Mouse (Mus musculus) MEL (cell line): ENCODE data around the gene Mt2. TPM values are rescaled to one million over a fixed set of nuclear protein-coding genes. Genes with fewer than 3 reads are reported as not detected.

Source experiments
- DNase-seq: peaks from one replicate; pipeline ENCODE4 v3.0.0; 2011; ENCODE audit warnings: low read depth, low spot score
- H3K27ac ChIP-seq: 2 replicates; pipeline ENCODE4 v1.5.1; 2012; ENCODE audit warnings: low read depth, mild to moderate bottlenecking, control low read depth, low read length, moderate library complexity; ENCODE audit not compliant: control insufficient read depth
- H3K27me3 ChIP-seq, 2 experiments: fragments of 150-350 bp in 1 of 2; sonication (generic) in 1 of 2; 2 replicates each; pipeline ENCODE4 v1.6.1; 2012; ENCODE audit warnings: low read length in 2 of 2, mild to moderate bottlenecking in 2 of 2, improper control_type of control experiment in 1 of 2, moderate library complexity in 1 of 2; ENCODE audit not compliant: insufficient read depth in 2 of 2, control insufficient read depth in 1 of 2
- H3K36me3 ChIP-seq, 2 experiments: 2 replicates each; pipeline ENCODE4 v1.6.1; 2012 to 2014; ENCODE audit warnings: low read length in 2 of 2, improper control_type of control experiment in 1 of 2, inconsistent platforms in 1 of 2, mild to moderate bottlenecking in 1 of 2; ENCODE audit not compliant: insufficient read depth in 2 of 2, control insufficient read depth in 1 of 2
- H3K4me1 ChIP-seq, 2 experiments: fragments of 150-350 bp in 1 of 2; sonication (generic) in 1 of 2; 2 replicates each; pipeline ENCODE4 v1.6.1; 2012; ENCODE audit warnings: low read length in 2 of 2, improper control_type of control experiment in 1 of 2, mild to moderate bottlenecking in 1 of 2; ENCODE audit not compliant: insufficient read depth in 2 of 2, control insufficient read depth in 1 of 2
- H3K4me3 ChIP-seq, 2 experiments: fragments of 150-350 bp in 1 of 2; sonication (generic) in 1 of 2; 2 replicates each; pipeline ENCODE4 v1.5.1; 2012; ENCODE audit warnings: low read depth in 2 of 2, low read length in 2 of 2, mild to moderate bottlenecking in 2 of 2, moderate library complexity in 2 of 2, control low read depth in 1 of 2, improper control_type of control experiment in 1 of 2; ENCODE audit not compliant: control insufficient read depth in 1 of 2, insufficient read depth in 1 of 2
- H3K79me2 ChIP-seq: 2 replicates; pipeline ENCODE4 v1.6.1; 2012; ENCODE audit warnings: mild to moderate bottlenecking, low read length, moderate library complexity; ENCODE audit not compliant: control insufficient read depth, poor library complexity, insufficient read depth
- H3K9ac ChIP-seq: 2 replicates; pipeline ENCODE4 v1.6.1; 2012; ENCODE audit warnings: low read depth, mild to moderate bottlenecking, control low read depth, low read length, moderate library complexity; ENCODE audit not compliant: control insufficient read depth, poor library complexity, severe bottlenecking
- H3K9me3 ChIP-seq: fragments of 150-350 bp; sonication (generic); replicated peaks from 2 replicates; pipeline ENCODE4 v1.6.1; 2012; ENCODE audit warnings: mild to moderate bottlenecking, low read length, improper control_type of control experiment, moderate library complexity; ENCODE audit not compliant: insufficient read depth
- BHLHE40 ChIP-seq: IDR thresholded peaks from 2 replicates; pipeline ENCODE4 v1.6.1; 2012; ENCODE audit warnings: low read depth, mild to moderate bottlenecking, inconsistent platforms, low read length, improper control_type of control experiment, borderline replicate concordance
- E2F4 ChIP-seq: IDR thresholded peaks from 2 replicates; pipeline ENCODE4 v1.6.1; 2011; ENCODE audit warnings: low read depth, low read length, improper control_type of control experiment, borderline replicate concordance
- ELF1 ChIP-seq: IDR thresholded peaks from 2 replicates; pipeline ENCODE4 v1.6.1; 2014; ENCODE audit warnings: low read depth, mild to moderate bottlenecking, inconsistent platforms, low read length, improper control_type of control experiment, moderate library complexity
- EP300 ChIP-seq, 2 experiments: IDR thresholded peaks; 2 replicates each; pipeline ENCODE4 v1.6.1; 2011; ENCODE audit warnings: improper control_type of control experiment in 2 of 2, low read length in 2 of 2, low read depth in 1 of 2, mild to moderate bottlenecking in 1 of 2
- GABPA ChIP-seq: IDR thresholded peaks from 2 replicates; pipeline ENCODE4 v1.6.1; 2012; ENCODE audit warnings: low read depth, mild to moderate bottlenecking, inconsistent platforms, low read length, improper control_type of control experiment, moderate library complexity
- GATA1 ChIP-seq: IDR thresholded peaks from 2 replicates; pipeline ENCODE4 v1.6.1; 2011; ENCODE audit warnings: low read depth, low read length, improper control_type of control experiment
- HCFC1 ChIP-seq: IDR thresholded peaks from 2 replicates; pipeline ENCODE4 v1.6.1; 2012; ENCODE audit warnings: low read depth, mild to moderate bottlenecking, inconsistent platforms, low read length, improper control_type of control experiment, moderate library complexity
- JUND ChIP-seq: IDR thresholded peaks from 2 replicates; pipeline ENCODE4 v1.6.1; 2011; ENCODE audit warnings: low read depth, mild to moderate bottlenecking, improper control_type of control experiment, low read length
- KAT2A ChIP-seq: conservative IDR thresholded peaks from 2 replicates; pipeline ENCODE4 v1.6.1; 2012; ENCODE audit warnings: low read depth, low read length, improper control_type of control experiment, inconsistent platforms
- MAFK ChIP-seq: IDR thresholded peaks from 2 replicates; pipeline ENCODE4 v1.6.1; 2011; ENCODE audit warnings: low read depth, mild to moderate bottlenecking, low read length, improper control_type of control experiment, borderline replicate concordance
- MAX ChIP-seq: IDR thresholded peaks from 2 replicates; pipeline ENCODE4 v1.6.1; 2011; ENCODE audit warnings: low read length, improper control_type of control experiment
- MAZ ChIP-seq: IDR thresholded peaks from 2 replicates; pipeline ENCODE4 v1.6.1; 2012; ENCODE audit warnings: low read depth, mild to moderate bottlenecking, inconsistent platforms, low read length, improper control_type of control experiment
- MYC ChIP-seq: IDR thresholded peaks from 2 replicates; pipeline ENCODE4 v1.6.1; 2011; ENCODE audit warnings: low read depth, mild to moderate bottlenecking, low read length, improper control_type of control experiment, moderate library complexity
- NELFE ChIP-seq: IDR thresholded peaks from 2 replicates; pipeline ENCODE4 v1.6.1; 2011; ENCODE audit warnings: low read depth, low read length, improper control_type of control experiment
- NRF1 ChIP-seq: IDR thresholded peaks from 2 replicates; pipeline ENCODE4 v1.6.1; 2014; ENCODE audit warnings: low read depth, mild to moderate bottlenecking, inconsistent platforms, low read length, improper control_type of control experiment, moderate library complexity; ENCODE audit not compliant: poor library complexity, insufficient read depth, severe bottlenecking
- POLR2A ChIP-seq, 2 experiments: IDR thresholded peaks; 2 replicates each; pipeline ENCODE4 v1.6.1; 2011 to 2012; ENCODE audit warnings: low read length in 2 of 2, mild to moderate bottlenecking in 2 of 2, control low read depth in 1 of 2, improper control_type of control experiment in 1 of 2, low read depth in 1 of 2, moderate library complexity in 1 of 2; ENCODE audit not compliant: control insufficient read depth in 1 of 2, insufficient read depth in 1 of 2, poor library complexity in 1 of 2
- POLR2AphosphoS2 ChIP-seq: IDR thresholded peaks from 2 replicates; pipeline ENCODE4 v1.6.1; 2011; ENCODE audit warnings: low read length, improper control_type of control experiment
- POLR2AphosphoS5 ChIP-seq: IDR thresholded peaks from 2 replicates; pipeline ENCODE4 v1.6.1; 2012; ENCODE audit warnings: low read depth, borderline replicate concordance, mild to moderate bottlenecking, inconsistent platforms, low read length, moderate library complexity, mixed read lengths
- RAD21 ChIP-seq: IDR thresholded peaks from 2 replicates; pipeline ENCODE4 v1.6.1; 2011; ENCODE audit warnings: mild to moderate bottlenecking, low read depth, low read length, improper control_type of control experiment
- RCOR1 ChIP-seq: IDR thresholded peaks from 2 replicates; pipeline ENCODE4 v1.6.1; 2012; ENCODE audit warnings: low read depth, mild to moderate bottlenecking, inconsistent platforms, low read length, improper control_type of control experiment
- SIN3A ChIP-seq: IDR thresholded peaks from 2 replicates; pipeline ENCODE4 v1.6.1; 2012; ENCODE audit warnings: low read length, improper control_type of control experiment, inconsistent platforms
- SMC3 ChIP-seq: IDR thresholded peaks from 2 replicates; pipeline ENCODE4 v1.6.1; 2011; ENCODE audit warnings: low read depth, low read length, improper control_type of control experiment
- TAL1 ChIP-seq: IDR thresholded peaks from 2 replicates; pipeline ENCODE4 v1.6.1; 2012; ENCODE audit warnings: mild to moderate bottlenecking, inconsistent platforms, low read length, moderate library complexity, mixed read lengths
- TBP ChIP-seq: IDR thresholded peaks from 2 replicates; pipeline ENCODE4 v1.8.0; 2011; ENCODE audit warnings: low read depth, low read length, improper control_type of control experiment
- USF1 ChIP-seq: IDR thresholded peaks from 2 replicates; pipeline ENCODE4 v1.6.1; 2014; ENCODE audit warnings: low read depth, mild to moderate bottlenecking, inconsistent platforms, low read length, improper control_type of control experiment, moderate library complexity
- ZC3H11A ChIP-seq: IDR thresholded peaks from 2 replicates; pipeline ENCODE4 v1.6.1; 2012; ENCODE audit warnings: low read depth, mild to moderate bottlenecking, inconsistent platforms, low read length, improper control_type of control experiment
- ZKSCAN1 ChIP-seq: IDR thresholded peaks from 2 replicates; pipeline ENCODE4 v1.6.1; 2012; ENCODE audit warnings: low read depth, mild to moderate bottlenecking, inconsistent platforms, low read length, improper control_type of control experiment, moderate library complexity
- ZMIZ1 ChIP-seq: IDR thresholded peaks from 2 replicates; pipeline ENCODE4 v1.6.1; 2012; ENCODE audit warnings: low read depth, mild to moderate bottlenecking, inconsistent platforms, low read length, improper control_type of control experiment, moderate library complexity
- ZNF384 ChIP-seq: IDR thresholded peaks from 2 replicates; pipeline ENCODE4 v1.6.1; 2012; ENCODE audit warnings: low read depth, mild to moderate bottlenecking, inconsistent platforms, low read length, improper control_type of control experiment
- polyA plus RNA-seq, 2 experiments: library from polyadenylated mRNA; stranded (reverse) in 1 of 2; unstranded in 1 of 2; fragments of >175 nt in 1 of 2; fragments of >200 nt in 1 of 2; gene quantifications; 2 replicates each; pipeline versions ENCODE4 v1.2.1 to v1.2.4; 2012; ENCODE audit warnings: low replicate concordance in 2 of 2, low read depth in 1 of 2; ENCODE audit not compliant: insufficient read length in 2 of 2, insufficient read depth in 1 of 2, missing spikeins in 1 of 2
- total RNA-seq: library from RNA; depleted of rRNA; stranded (reverse); fragments of 300-350 nt; gene quantifications from 2 replicates; pipeline ENCODE4 v1.2.3, GENCODE M21; 2012

Gene Mt2
- total and polyA plus RNA-seq, 3 experiments: 469 to 2,013 TPM; not detected in 1

DNA sequence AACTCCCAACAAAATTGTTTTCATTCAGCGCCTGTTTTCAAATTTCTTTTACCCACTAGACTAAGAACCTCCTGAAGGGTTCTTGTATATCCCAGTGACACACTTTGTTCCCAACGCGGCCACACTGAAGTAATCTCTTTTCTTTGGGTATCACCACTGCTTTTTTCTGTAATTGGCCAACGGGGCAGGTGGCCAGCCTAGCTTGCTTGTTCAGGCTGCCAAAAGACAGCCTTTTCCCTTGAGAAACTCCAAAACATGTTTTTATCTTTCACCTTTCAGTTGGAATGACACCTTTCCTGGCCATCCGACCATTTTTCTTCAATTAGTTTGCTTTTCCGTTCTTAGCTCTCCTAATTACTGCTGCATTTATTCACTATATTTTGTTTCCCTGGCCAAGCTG is 41.4 kb downstream of the Mt2 start:
- no peak for DNase-seq
- Histone ChIP-seq H3K9ac (peak overlapping the region; percentile 74), H3K9me3 (no peaks in the 10 kb centered on the region), H3K4me3 (peak overlapping the region; percentile 68 to 70), H3K27me3 (peaks cover 3 to 4% of the 10 kb centered on the region in 2 experiments; a peak in 3 of 4 replicates), H3K79me2 (peaks cover 28% of the 10 kb centered on the region), H3K4me1 (peaks cover 0 to 15% of the 10 kb centered on the region in 2 experiments; a peak in 2 of 4 replicates), H3K36me3 (peaks cover 0 to 12% of the 10 kb centered on the region in 2 experiments; a peak in 2 of 4 replicates), H3K27ac (no peak overlapping the region)
- TF ChIP-seq RAD21: no peak
- TF ChIP-seq ZKSCAN1: no peak
- TF ChIP-seq POLR2AphosphoS5: no peak
- TF ChIP-seq TBP: no peak
- no peak for TF ChIP-seq GABPA
- TF ChIP-seq RCOR1: no peak
- TF ChIP-seq NRF1: no peak
- TF ChIP-seq NELFE: no peak
- TF ChIP-seq ZC3H11A: no peak
- TF ChIP-seq GATA1: no peak
- no peak for TF ChIP-seq POLR2AphosphoS2
- no peak for TF ChIP-seq MAFK
- TF ChIP-seq SMC3: no peak
- TF ChIP-seq SIN3A: no peak
- TF ChIP-seq TAL1: no peak
- no peak for TF ChIP-seq EP300 (IDR thresholded peaks at IDR 0.05; ENCODE audit: low read depth in 1 of 2, low read length in 2 of 2)

DNA sequence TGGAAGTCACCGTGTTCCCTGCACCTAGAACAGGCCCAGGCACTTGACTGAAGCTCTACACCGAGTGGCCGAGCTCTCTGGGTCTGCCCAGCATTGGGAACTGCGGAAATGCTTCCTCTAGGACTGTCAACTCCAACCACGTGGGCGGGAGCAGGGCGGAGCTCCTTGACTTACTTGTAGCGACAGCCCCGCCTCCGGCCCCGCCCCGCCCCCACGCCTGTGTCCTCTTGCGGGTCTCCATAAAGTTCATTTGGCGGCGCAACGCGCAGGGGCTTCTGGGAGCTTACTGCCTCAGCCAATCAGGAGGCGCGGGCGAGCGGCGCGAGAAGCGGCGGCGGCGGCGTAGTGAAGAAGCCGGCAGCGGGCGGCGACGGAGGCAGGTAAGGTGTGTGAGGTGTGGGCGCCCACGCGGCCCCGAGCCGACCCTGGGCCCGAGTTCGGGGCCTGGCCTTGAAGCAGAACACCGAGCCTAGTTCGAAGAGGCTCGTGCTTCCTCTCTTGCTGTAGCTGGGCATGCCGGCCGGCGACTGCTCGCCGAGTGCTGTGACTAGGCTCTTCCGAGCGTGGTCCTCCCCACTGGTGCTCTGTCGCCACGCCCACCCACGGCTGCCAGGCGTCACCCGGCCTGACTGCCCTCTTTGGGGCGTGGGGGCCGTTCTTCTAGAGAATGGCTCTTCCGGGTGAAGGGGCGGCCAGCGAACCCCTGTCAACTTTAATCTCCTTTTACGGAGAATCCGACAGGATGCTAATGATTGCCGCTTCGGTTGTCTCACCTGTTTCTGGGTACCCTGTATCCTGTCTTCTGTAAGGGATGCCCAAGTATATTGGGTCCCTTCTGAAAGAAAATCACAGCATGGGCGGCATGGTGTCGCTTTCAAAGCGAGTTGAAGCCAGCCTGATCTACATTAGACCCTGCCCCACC is 42.0 kb downstream of the Mt2 start, which contains the start of gene Nup93:
Gene Nup93, plus strand, starts transcription at position 313 of the 922 bp plus-strand sequence.
- peaks cover 2 to 3% of the 10 kb centered on the region in 2 experiments; a peak in 3 of 4 replicates for H3K27me3 ChIP-seq
- peak within 1 kb of the TSS; percentile 68 for H3K27ac ChIP-seq
- peaks cover 0 to 15% of the 10 kb centered on the region in 2 experiments; a peak in 2 of 4 replicates for H3K4me1 ChIP-seq
- peaks cover 28% of the 10 kb centered on the region for H3K79me2 ChIP-seq
- DNase-seq: peak; percentile 99
- peaks cover 0 to 12% of the 10 kb centered on the region in 2 experiments; a peak in 2 of 4 replicates for H3K36me3 ChIP-seq
- peak within 1 kb of the TSS; percentile 91 for H3K9ac ChIP-seq
- no peaks in the 10 kb centered on the region for H3K9me3 ChIP-seq
- H3K4me3 ChIP-seq: peak within 1 kb of the TSS; percentile 89 to 90
- peak; percentile 66 for TF ChIP-seq ZMIZ1
- TF ChIP-seq BHLHE40: no peak
- peak; percentile 83 for TF ChIP-seq MAX
- no peak for TF ChIP-seq ZKSCAN1
- peak; percentile 70; the same call in 1 of the 2 replicates for TF ChIP-seq MYC
- TF ChIP-seq ZNF384: 0 out of 2 replicates have a peak, but pooled peaks have one; percentile 14
- peak; percentile 90 for TF ChIP-seq NELFE
- TF ChIP-seq JUND: no peak
- no peak for TF ChIP-seq E2F4
- TF ChIP-seq GATA1: no peak
- TF ChIP-seq ZC3H11A: no peak
- TF ChIP-seq NRF1: peak; percentile 61
- peak; percentile 68; the same call in 1 of the 2 replicates for TF ChIP-seq POLR2AphosphoS2
- peak; percentile 87 for TF ChIP-seq USF1
- no peak for TF ChIP-seq RAD21
- TF ChIP-seq POLR2A (IDR thresholded peaks at IDR 0.05; ENCODE audit: control insufficient read depth in 1 of 2, insufficient read depth in 1 of 2, low read depth in 1 of 2, low read length in 2 of 2, poor library complexity in 1 of 2): peak; percentile 91 to 93
- peak; percentile 67 for TF ChIP-seq ELF1
- TF ChIP-seq KAT2A: no peak; the same call in 1 of the 2 replicates
- peak; percentile 57; the same call in 1 of the 2 replicates for TF ChIP-seq MAZ
- TF ChIP-seq HCFC1: peak; percentile 88
